Mouse (Mus musculus) megakaryocyte, embryonic 14.5 days (primary cell): Measurements from ENCODE around the gene Hook2. TPM values are rescaled to one million over a fixed set of nuclear protein-coding genes. Genes with fewer than 3 reads are reported as not detected.

Experiments
- H3K27me3 ChIP-seq: replicated peaks from 2 replicates; pipeline ENCODE3; 2012; ENCODE audit warnings: inconsistent platforms
- H3K36me3 ChIP-seq: replicated peaks from 2 replicates; pipeline ENCODE3; 2012; ENCODE audit warnings: low read length, inconsistent platforms, mixed read lengths
- H3K4me1 ChIP-seq: 2 replicates; pipeline ENCODE4 v1.6.1; 2012; ENCODE audit warnings: inconsistent platforms
- H3K4me3 ChIP-seq: replicated peaks from 2 replicates; pipeline ENCODE3; 2012; ENCODE audit warnings: moderate library complexity, mild to moderate bottlenecking, inconsistent platforms
- H3K9me3 ChIP-seq: 2 replicates; pipeline ENCODE4 v1.6.1; 2012; ENCODE audit warnings: inconsistent platforms
- FLI1 ChIP-seq: IDR thresholded peaks from 2 replicates; pipeline ENCODE4 v1.6.1; 2012; ENCODE audit warnings: low read length, inconsistent platforms, mixed read lengths
- GATA1 ChIP-seq: IDR thresholded peaks from 3 replicates; pipeline ENCODE4 v1.6.1; 2012; ENCODE audit warnings: mixed read lengths, low read length, inconsistent platforms, borderline replicate concordance
- polyA plus RNA-seq: library from polyadenylated mRNA; stranded (reverse); fragments of >175 nt; gene quantifications from 2 replicates; pipeline ENCODE4 v1.2.3, GENCODE M21; 2012; ENCODE audit warnings: low replicate concordance; ENCODE audit not compliant: insufficient read depth

The Hook2 gene
- polyA plus RNA-seq, 1 experiment, result 8.9 TPM

DNA sequence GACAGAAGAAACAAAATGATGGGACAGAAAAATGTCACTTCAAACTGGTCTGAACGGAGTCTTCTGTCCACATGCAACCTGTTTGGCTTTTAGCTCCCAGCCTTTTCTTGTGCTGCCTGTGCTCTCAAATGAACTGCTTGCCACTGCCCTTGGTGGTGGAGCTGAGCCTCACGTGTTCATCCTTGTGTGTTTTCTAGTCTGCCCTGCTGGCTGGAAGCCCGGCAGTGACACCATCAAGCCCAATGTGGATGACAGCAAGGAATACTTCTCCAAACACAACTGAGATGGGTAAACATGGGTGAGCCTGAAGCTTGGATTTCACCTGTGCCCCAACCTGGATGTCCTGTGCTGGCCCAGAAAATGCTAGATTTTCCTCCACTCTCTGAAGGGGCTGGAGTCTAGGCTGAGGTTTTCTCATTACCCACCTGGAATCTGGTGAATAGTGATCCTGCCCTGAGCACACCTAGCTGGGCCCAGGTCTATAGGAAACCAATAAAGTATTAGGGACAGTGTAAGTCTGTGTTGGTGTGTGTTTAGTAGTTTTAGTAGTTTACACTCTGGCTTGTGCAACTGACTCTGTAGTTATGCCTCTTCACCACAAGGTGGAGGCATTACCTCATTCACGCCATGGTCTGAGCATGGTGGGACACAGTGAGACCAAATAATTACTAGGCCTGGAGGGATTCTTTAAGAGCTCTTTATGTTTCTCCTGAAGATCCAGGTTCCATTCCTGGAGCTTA, 16.4 kb upstream of the Hook2 start:
- TF ChIP-seq GATA1 (no peak), FLI1 (no peak)
- peak overlapping the region; percentile 100 for H3K4me3 ChIP-seq
- peaks cover 42% of the 10 kb centered on the region for H3K36me3 ChIP-seq
- H3K27me3 ChIP-seq, result no peaks in the 10 kb centered on the region
- H3K9me3 ChIP-seq, result no peaks in the 10 kb centered on the region
- peaks cover 64% of the 10 kb centered on the region for H3K4me1 ChIP-seq

DNA sequence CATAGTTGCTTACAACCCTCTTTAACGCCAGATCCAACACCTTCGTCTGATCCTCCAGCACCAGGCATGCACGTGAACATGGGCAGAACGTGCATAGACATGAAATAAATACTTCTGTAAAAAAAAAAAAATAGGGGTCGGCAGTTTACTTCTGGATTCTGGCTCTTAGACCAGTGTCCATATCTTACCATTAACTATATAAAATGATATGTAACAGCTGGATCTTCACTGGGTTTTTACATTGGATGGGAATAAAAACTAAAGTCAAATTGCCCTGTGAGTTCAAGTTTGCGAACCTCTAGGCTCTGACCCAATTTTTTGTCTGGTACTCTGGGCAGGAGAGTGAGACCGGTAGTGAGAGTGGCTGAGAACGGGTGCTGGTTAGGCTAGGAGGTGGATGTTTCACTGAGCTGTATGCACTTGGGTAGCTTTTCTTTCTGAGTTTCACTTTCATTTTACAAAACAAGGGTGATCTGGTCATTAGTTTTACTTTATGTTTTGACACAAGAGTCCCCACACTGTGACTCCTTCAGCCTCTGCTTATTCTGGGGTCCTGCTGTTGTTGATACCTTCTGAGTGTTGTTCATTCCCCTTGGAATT, 15.8 kb upstream of the Hook2 start:
- H3K36me3 ChIP-seq, result peaks cover 42% of the 10 kb centered on the region
- H3K4me1 ChIP-seq, result peaks cover 66% of the 10 kb centered on the region
- H3K4me3 ChIP-seq, result peak overlapping the region; percentile 100
- H3K9me3 ChIP-seq, result no peaks in the 10 kb centered on the region
- no peaks in the 10 kb centered on the region for H3K27me3 ChIP-seq
- TF ChIP-seq GATA1 (no peak), FLI1 (no peak)

GRCm38 (mm10) chr8:84975434-84975833, 15.0 kb upstream of the Hook2 start:
- H3K9me3 ChIP-seq, result no peaks in the 10 kb centered on the region
- peak overlapping the region; percentile 100 for H3K4me3 ChIP-seq
- TF ChIP-seq GATA1 (no peak), FLI1 (no peak)
- H3K36me3 ChIP-seq, result peaks cover 41% of the 10 kb centered on the region
- H3K4me1 ChIP-seq, result peaks cover 66% of the 10 kb centered on the region
- H3K27me3 ChIP-seq, result no peaks in the 10 kb centered on the region

DNA sequence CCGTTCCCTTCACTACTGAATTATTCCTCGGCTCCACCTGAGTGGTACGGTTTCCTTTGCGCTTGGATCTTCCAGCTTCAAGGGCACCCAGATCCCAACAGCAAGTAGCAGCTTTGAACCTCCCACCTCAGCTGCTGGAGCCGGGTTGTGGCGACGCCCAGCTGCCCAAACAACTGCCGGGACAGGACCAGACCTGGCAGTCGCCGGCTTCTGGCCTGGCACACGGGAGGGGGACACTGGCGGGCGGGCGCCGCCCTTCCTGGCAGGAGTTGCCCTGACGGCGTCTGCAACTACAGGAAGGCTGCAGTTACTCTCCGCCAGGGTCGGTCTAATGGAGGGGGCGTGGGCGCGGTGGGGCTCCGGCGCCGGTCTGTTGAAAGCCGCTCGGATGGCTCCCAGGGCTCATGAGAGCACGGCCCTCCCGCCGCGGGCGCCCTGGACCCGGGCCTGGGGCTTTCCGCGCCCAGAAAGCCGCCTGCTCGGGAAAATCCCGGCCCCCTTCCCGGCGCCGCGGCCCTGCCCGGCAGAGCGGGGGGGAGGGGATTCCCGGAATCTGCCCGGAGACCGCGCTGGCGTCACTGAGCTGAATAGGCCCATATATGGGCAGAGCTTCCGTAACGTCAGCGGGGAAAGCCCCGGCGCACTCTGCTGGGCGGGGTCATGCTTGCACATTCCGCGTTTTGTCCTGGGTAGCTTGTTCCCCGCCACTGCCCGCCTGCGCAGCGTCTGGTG, 14.2 kb upstream of the Hook2 start:
- Histone ChIP-seq H3K36me3 (peaks cover 33% of the 10 kb centered on the region), H3K4me1 (peaks cover 66% of the 10 kb centered on the region), H3K9me3 (no peaks in the 10 kb centered on the region), H3K4me3 (peak overlapping the region; percentile 100), H3K27me3 (no peaks in the 10 kb centered on the region)
- TF ChIP-seq FLI1 (no peak), GATA1 (no peak)

DNA sequence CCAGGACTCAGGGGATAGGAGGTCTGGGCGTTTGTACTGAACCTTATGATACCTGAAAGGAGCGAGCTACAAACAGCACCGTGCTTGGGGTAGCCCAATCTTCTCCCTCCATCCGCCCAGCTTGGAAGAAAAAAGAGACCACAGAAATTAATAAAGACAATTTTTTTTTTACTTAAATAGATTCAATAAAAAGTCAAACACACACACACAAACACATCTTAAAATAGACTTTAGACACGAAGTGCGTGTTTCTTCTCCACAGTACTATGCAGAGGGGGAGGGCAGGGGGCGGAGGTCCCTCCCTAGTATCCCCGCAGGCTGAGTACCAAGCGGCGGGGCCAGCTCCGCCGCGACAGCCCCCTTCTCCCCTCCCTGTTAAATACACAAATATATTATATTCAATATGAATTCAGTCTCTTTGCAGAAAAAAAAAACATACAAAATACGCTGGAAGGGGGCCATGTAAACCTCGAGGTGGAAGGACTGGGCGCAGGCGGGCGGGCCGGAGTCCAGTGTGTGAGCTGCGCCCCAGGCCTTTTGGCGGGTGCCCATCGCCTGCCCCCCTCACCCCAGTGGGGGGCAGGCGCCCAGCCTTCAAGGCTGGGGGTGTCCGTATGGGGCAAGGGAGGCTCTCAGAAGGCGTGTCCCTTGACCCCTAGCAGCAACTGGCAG, 13.5 kb upstream of the Hook2 start:
- H3K27me3 ChIP-seq, result no peaks in the 10 kb centered on the region
- H3K9me3 ChIP-seq, result no peaks in the 10 kb centered on the region
- peaks cover 26% of the 10 kb centered on the region for H3K36me3 ChIP-seq
- peak overlapping the region; percentile 100 for H3K4me3 ChIP-seq
- TF ChIP-seq GATA1 (no peak), FLI1 (no peak)
- H3K4me1 ChIP-seq, result peaks cover 66% of the 10 kb centered on the region

GRCm38 (mm10) chr8:84977435-84978247, 12.8 kb upstream of the Hook2 start:
- Histone ChIP-seq H3K4me3 (peak overlapping the region; percentile 100), H3K9me3 (no peaks in the 10 kb centered on the region), H3K36me3 (peaks cover 19% of the 10 kb centered on the region), H3K4me1 (peaks cover 71% of the 10 kb centered on the region), H3K27me3 (no peaks in the 10 kb centered on the region)
- TF ChIP-seq FLI1 (no peak), GATA1 (no peak)

DNA sequence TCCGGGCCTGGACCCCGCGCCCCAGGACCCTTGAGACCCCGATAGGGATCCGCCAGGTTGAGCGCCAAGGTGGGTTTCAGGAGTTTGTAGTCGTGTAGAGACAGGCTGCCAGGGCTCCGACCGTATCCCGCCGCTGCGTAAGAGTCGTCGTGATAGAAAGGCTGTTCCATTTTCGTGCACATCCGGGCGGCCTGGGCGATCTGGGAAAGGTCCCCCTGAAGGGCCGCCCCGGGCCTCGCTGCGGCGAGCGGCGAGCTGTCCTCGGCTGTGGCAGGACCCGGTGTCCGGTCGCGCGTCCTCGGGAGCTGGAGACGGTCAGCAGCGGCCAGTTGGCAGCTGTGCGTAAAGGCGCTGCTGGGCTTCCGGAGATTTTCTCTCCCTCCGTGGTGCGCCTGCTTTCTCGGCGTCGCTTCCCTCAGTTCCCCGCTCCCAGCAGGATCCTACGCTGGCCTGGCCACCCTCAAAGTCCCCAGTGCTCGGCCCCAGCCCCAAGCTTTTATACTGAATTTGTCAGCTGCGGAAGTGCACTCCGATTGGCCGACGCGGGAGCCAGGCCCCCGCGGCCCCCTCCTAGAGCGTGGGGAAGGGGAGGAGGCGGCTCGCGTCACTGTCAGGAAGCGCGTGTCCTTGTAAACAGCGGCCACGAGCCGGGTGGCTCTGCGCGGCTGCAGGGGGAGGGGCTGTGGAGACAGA, 12.0 kb upstream of the Hook2 start, which contains the start of gene Junb:
Junb (minus strand) TSS at position 471 of the 693 bp plus-strand sequence.
- Histone ChIP-seq H3K36me3 (peaks cover 12% of the 10 kb centered on the region), H3K4me3 (peak within 1 kb of the TSS; percentile 100), H3K4me1 (peaks cover 71% of the 10 kb centered on the region), H3K9me3 (no peaks in the 10 kb centered on the region), H3K27me3 (no peaks in the 10 kb centered on the region)
- TF ChIP-seq GATA1 (no peak), FLI1 (peak; percentile 49; the same call in 1 of the 2 replicates)

DNA sequence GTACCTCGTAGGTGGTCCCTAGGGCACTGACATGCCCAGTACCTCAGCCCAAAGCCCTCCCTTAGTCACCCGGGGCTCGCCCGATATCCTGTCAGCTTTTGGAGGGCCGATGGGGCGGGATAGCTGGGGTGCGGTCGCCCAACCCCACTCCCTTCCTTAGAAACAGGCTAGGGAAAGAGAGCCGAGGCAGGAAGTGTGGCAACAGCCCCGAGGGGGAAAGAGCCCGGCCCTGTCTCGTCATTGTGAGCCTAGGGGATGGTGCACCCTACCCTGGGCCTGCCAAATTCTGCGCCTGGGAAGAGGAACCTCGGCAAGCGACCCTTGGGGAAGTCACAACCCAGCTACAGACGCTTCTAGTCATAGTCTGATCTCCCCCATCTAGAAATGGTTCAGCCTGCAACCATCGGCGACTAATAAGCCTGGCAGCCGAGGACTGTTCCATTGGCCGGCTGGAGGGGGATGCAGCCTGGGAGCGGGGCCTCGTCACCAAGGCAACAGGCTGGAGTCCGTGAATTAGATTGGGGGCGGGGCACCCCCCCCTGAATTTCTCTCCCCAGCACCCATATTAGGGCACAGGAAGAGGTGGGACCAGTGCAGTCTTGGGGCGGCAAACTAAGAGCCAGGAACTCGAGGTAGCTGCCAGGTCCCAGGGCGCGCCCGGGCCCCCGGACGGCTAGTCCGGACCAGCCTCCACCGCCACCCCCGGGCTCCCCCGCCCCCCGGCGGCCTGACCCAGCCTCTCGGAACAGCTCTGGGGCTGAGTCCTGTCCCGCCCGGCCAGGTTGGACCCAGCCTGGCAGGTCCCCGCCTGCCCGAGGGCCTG, 10.6 kb upstream of the Hook2 start:
- peaks cover 73% of the 10 kb centered on the region for H3K4me1 ChIP-seq
- H3K4me3 ChIP-seq, result peak overlapping the region; percentile 100
- TF ChIP-seq GATA1 (no peak), FLI1 (no peak)
- H3K27me3 ChIP-seq, result no peaks in the 10 kb centered on the region
- H3K9me3 ChIP-seq, result no peaks in the 10 kb centered on the region
- peaks cover 4% of the 10 kb centered on the region for H3K36me3 ChIP-seq
